Mouse (Mus musculus) kidney, embryonic 14.5 days (tissue): ENCODE results near the gene Duoxa1. TPM values are rescaled to one million over a fixed set of nuclear protein-coding genes. Genes with fewer than 3 reads are reported as not detected.

ENCODE experiments used
- ATAC-seq: fragments of 200-750 bp; cut with Nextera tagmentation; 2 replicates; pipeline ENCODE4 v1.8.0; 2017; ENCODE audit warnings: moderate number of reproducible peaks, mild to moderate bottlenecking, moderate TSS enrichment, moderate library complexity; ENCODE audit not compliant: low FRiP score, low TSS enrichment
- H3K27ac ChIP-seq: fragments of 300-500 bp; sonication (generic); 2 replicates; pipeline ENCODE4 v1.5.1; 2014; ENCODE audit warnings: low read depth, mild to moderate bottlenecking, low read length, moderate library complexity, mixed read lengths
- H3K27me3 ChIP-seq: fragments of 300-500 bp; sonication (generic); 2 replicates; pipeline ENCODE4 v1.6.1; 2014; ENCODE audit warnings: mild to moderate bottlenecking, low read length; ENCODE audit not compliant: control insufficient read depth, insufficient read depth
- H3K36me3 ChIP-seq: fragments of 300-500 bp; sonication (generic); 2 replicates; pipeline ENCODE4 v1.6.1; 2014; ENCODE audit warnings: low read length, mixed read lengths; ENCODE audit not compliant: control insufficient read depth, insufficient read depth
- H3K4me1 ChIP-seq: fragments of 300-500 bp; sonication (generic); 2 replicates; pipeline ENCODE4 v1.6.1; 2014; ENCODE audit warnings: low read length, mixed read lengths; ENCODE audit not compliant: control insufficient read depth, insufficient read depth
- H3K4me2 ChIP-seq: fragments of 300-500 bp; sonication (generic); replicated peaks from 2 replicates; pipeline ENCODE4 v1.6.1; 2014; ENCODE audit warnings: low read depth, mild to moderate bottlenecking, low read length
- H3K4me3 ChIP-seq: fragments of 300-500 bp; sonication (generic); 2 replicates; pipeline ENCODE4 v1.5.1; 2014; ENCODE audit warnings: mild to moderate bottlenecking, low read length
- H3K9ac ChIP-seq: fragments of 300-500 bp; sonication (generic); 2 replicates; pipeline ENCODE4 v1.6.1; 2014; ENCODE audit warnings: low read depth, mild to moderate bottlenecking, low read length, moderate library complexity
- H3K9me3 ChIP-seq: fragments of 300-500 bp; sonication (generic); 2 replicates; pipeline ENCODE4 v1.6.1; 2016; ENCODE audit warnings: low read length; ENCODE audit not compliant: control insufficient read depth
- WGBS: fragments of 180-500 bp; shearing (Covaris S2); extraction: QIAGEN DNeasy Blood & Tissue Kit; methylation state at CpG from one replicate; pipeline ENCODE4 v1.1.7; 2014; 5-methylcytosine and 5-hydroxymethylcytosine counted together
- polyA plus RNA-seq: library from polyadenylated mRNA; unstranded; fragments of >200 nt; fragmentation: Nextera tagmentation; extraction: Ambion mirVana; gene quantifications from 2 replicates; pipeline ENCODE4 v1.2.1, GENCODE M21; 2014

Duoxa1 gene
- polyA plus RNA-seq, 1 experiment from 2014 or later, result not detected

DNA sequence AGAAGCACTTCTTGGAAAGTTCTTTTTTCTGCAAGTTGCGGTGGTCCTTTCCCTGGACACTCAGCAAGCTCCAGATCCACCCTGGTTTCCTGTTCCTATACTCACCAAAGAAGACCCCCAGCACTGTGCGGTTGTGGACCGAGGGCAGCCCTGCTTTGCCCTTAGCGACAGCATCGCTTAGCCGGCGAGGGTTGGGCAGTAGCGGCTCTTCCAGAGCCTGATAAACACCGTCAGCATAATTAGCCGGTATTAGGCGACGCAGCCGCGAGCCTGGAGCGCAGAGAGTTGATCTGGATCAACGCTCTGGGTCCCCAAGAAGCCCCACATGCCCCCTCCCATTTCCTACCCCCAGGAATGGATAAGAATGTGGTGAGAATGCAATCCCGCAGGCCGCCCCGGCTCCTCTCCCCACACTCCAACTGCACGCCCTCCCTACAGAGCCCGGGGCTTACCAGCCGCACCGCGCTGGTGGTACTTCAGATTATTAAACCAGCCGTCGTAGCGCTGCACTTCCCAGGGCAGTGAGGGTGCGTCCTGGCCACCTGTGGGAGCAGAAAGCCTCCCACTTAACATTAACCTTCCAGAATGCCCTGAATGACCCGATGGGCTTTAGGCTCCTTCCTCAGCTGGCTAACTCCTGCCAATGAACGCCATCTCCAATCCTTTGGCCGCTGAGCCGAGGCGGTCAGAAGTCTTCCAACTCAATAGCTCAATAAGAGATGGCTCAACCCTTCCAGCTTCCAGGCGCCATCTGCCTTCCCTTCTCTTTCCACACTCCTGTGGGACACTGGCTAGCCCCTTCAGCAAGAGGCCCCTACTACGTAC is 16.0 kb downstream of the Duoxa1 start:
- Histone ChIP-seq H3K36me3 (no peaks in the 10 kb centered on the region), H3K9me3 (no peaks in the 10 kb centered on the region), H3K4me1 (peaks cover 19% of the 10 kb centered on the region), H3K4me3 (peak overlapping the region; percentile 10), H3K27ac (no peak overlapping the region), H3K27me3 (peaks cover 88% of the 10 kb centered on the region), H3K4me2 (no peak overlapping the region; the same call in 1 of the 2 replicates), H3K9ac (no peak overlapping the region)
- WGBS, result under 1% methylated on average over 35 of the region's 35 CpGs
- ATAC-seq, result no peak

DNA sequence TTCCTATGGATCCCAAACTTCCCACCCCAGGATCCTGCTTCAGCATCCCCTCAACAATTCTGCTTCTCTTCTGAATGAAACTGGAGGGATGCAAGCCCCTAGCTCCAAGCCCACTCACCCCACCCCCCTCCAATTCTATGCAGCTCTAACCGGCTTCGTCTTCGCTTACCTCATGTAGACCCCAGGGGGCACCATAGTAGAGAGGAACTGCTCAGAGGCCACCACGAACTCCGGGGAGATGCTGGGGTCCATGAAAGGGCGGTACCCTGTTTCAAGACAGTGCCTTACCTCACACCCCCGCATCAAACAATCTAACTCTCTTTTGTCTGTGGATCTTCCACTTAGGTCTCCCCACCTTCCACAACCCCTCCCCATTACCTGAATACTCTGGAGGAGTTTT is 18.6 kb downstream of the Duoxa1 start:
- H3K9me3 ChIP-seq, result no peaks in the 10 kb centered on the region
- H3K36me3 ChIP-seq, result no peaks in the 10 kb centered on the region
- 8% methylated on average over 7 of the region's 7 CpGs for WGBS
- H3K4me1 ChIP-seq, result 0 out of 2 replicates have a peak, but pooled peaks cover 12% of the 10 kb centered on the region
- no peak overlapping the region for H3K4me2 ChIP-seq
- H3K4me3 ChIP-seq, result no peak overlapping the region
- no peak for ATAC-seq
- no peak overlapping the region for H3K27ac ChIP-seq
- peaks cover 63% of the 10 kb centered on the region for H3K27me3 ChIP-seq
- H3K9ac ChIP-seq, result no peak overlapping the region

DNA sequence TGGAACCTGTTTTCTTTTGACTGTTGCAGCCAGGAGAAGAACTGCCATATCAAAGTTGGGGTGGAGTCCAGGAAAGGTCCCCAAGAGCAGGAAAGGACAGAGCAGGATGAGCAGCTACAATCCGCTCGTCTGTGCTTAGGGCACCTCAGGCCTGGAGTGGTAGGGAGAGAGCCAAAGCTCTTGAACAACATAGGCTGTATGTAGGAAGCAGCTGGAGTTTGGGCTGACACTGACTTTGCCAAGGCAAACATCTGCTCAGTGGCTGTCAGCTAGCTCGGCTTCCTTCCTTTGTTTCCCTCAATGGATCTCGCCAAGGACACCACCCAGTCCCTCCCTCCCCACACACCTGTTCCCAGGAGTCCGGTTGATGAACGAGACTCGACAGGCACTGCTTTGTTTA is 27.4 kb downstream of the Duoxa1 start:
- Histone ChIP-seq H3K9ac (no peak overlapping the region), H3K4me1 (no peaks in the 10 kb centered on the region), H3K36me3 (no peaks in the 10 kb centered on the region), H3K27me3 (no peaks in the 10 kb centered on the region), H3K4me3 (no peak overlapping the region), H3K4me2 (no peak overlapping the region), H3K27ac (no peak overlapping the region), H3K9me3 (no peaks in the 10 kb centered on the region)
- whole genome bisulfite sequencing, result 63% methylated on average over 7 of the region's 7 CpGs
- ATAC-seq, result no peak

DNA sequence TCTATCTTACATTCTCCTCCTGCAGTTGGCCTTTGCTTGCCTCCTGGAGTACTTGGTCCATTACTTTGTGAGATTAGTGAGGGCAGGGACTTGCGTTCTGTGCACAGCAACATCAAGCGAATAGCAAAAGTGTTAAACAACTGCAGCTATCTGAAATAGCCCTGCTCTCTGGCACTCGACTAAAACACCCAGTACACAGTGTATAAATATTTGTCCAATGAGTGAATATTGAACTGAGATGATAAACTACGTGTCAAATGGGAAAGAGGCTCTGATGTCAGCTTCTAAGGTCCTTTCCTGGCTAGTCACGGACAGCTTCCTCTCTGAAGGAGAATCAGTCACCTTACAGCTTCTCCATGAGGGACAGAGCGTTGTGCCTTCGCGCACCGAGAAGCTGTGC is 29.4 kb downstream of the Duoxa1 start:
- WGBS, result 85% methylated on average over 9 of the region's 9 CpGs
- Histone ChIP-seq H3K4me1 (no peaks in the 10 kb centered on the region), H3K9ac (no peak overlapping the region), H3K4me2 (no peak overlapping the region), H3K27me3 (no peaks in the 10 kb centered on the region), H3K4me3 (no peak overlapping the region), H3K36me3 (no peaks in the 10 kb centered on the region), H3K27ac (no peak overlapping the region), H3K9me3 (no peaks in the 10 kb centered on the region)
- ATAC-seq, result no peak

DNA sequence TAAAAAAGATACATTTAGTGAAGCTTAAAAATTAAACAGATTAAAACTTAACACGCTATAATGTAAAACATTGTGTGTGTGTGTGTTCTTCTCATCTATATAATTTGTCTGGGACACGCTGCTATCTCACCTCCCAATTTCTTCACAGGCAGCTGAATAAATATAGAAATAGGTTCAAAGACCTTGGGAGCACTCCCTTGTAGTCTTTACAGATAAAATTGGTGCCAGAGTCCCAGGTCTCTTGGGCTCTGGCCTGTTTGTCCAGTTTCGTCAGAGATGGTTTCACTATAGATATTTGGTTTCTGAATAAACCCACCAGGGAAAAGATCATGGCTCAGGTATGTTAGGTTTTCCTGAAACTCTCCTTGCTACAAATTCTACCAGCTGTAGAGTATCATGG is 34.8 kb downstream of the Duoxa1 start:
- H3K9ac ChIP-seq, result no peak overlapping the region
- no peak overlapping the region for H3K4me2 ChIP-seq

DNA sequence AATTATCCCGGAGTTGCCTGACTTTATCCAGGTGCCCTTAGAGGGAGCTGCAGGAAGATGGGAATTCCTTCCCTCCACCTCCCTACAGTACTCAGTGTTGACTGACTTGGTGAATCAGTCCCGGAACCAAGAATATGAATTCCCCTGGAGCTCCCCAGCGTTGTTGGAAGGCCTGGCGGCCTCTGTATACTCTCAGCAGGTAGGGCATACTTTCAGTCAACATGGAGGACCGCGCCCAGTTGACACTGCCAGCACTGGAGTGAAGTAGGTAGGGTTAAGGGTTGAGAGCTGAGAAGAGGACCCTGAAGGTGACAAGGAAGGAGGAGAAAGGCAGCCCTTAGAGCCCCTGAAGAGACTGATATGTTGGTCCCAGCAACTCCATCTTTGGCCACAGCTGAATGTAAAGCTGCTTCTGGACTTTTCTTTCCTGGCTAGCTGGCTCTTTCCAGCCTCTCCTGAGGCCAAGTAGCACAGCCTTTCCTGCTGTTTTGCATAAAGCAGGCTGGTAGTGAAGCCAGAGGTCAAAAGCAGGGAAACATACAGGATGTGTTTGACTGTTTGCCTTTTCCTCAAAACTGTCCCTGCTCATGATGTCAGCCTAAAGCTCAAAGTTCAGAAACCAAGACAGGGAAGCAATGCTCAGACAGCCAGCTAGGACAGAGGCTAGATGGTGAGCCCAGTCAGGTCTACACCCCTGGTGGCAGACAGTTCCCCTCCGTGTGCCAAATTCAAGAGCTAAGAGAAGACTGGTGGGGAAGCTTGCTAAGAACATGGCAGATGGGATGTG is 46.9 kb downstream of the Duoxa1 start:
- no peak overlapping the region for H3K27ac ChIP-seq
- 89% methylated on average over 7 of the region's 7 CpGs for WGBS

More for the DNA sequence above, 34.8 kb downstream of the Duoxa1 start:
- Histone ChIP-seq H3K27ac (no peak overlapping the region), H3K27me3 (no peaks in the 10 kb centered on the region), H3K4me1 (no peaks in the 10 kb centered on the region), H3K9me3 (no peaks in the 10 kb centered on the region), H3K4me3 (no peak overlapping the region), H3K36me3 (no peaks in the 10 kb centered on the region)
- no peak for ATAC-seq
- 81% methylated on average over 3 of the region's 3 CpGs for WGBS

DNA sequence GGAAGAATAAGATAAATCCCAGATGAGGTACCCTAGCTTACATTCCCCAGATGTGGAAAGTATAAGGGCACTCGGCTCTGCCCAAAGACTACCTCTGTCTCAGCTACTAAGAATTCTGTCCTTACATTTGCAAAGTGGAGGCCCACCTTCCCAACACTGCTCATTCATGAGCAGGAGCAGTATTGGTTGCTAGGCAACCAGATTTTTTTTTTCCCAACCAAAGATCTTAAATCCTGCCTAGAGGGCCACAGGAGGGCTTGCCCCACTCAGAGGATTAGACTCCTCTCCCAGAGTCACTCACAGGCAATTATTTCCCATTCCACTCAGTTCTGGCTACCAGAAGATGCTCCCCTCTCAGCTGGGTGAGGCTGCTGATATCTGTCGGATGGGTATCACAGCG is 48.8 kb downstream of the Duoxa1 start:
- H3K4me3 ChIP-seq, result no peak overlapping the region
- H3K27ac ChIP-seq, result no peak overlapping the region
- no peaks in the 10 kb centered on the region for H3K9me3 ChIP-seq
- 85% methylated on average over 3 of the region's 3 CpGs for WGBS
- no peaks in the 10 kb centered on the region for H3K4me1 ChIP-seq
- H3K36me3 ChIP-seq, result no peaks in the 10 kb centered on the region
- H3K27me3 ChIP-seq, result no peaks in the 10 kb centered on the region
- H3K4me2 ChIP-seq, result no peak overlapping the region
- no peak for ATAC-seq
- H3K9ac ChIP-seq, result no peak overlapping the region

More for the DNA sequence above, 46.9 kb downstream of the Duoxa1 start:
- H3K4me2 ChIP-seq, result no peak overlapping the region
- H3K27me3 ChIP-seq, result no peaks in the 10 kb centered on the region
- H3K9ac ChIP-seq, result no peak overlapping the region
- no peaks in the 10 kb centered on the region for H3K36me3 ChIP-seq
- no peak for ATAC-seq
- H3K9me3 ChIP-seq, result no peaks in the 10 kb centered on the region
- no peaks in the 10 kb centered on the region for H3K4me1 ChIP-seq
- H3K4me3 ChIP-seq, result no peak overlapping the region

DNA sequence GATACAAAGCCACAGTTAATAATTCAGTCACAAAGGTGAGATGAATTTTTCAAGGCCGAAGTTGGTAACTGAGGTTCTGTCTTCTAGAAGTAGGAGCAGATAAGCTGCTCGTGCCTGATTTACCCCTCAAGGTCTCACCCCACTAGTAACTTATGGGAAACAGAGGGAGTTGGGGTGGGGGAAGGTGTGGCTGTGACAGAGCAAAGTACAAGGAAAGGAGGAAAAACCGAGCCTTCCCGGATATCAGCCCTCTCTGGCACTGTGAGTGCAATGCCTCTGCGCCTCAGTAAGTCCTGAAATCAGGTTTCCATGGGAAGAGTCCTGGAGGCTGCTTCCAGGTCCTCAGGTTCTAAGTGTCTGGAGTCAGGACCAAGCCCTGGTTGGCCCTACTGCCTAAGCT is 52.8 kb downstream of the Duoxa1 start:
- no peak overlapping the region for H3K4me3 ChIP-seq
- no peaks in the 10 kb centered on the region for H3K4me1 ChIP-seq
- H3K36me3 ChIP-seq, result no peaks in the 10 kb centered on the region
- H3K27ac ChIP-seq, result no peak overlapping the region
- no peaks in the 10 kb centered on the region for H3K9me3 ChIP-seq
- no peak for ATAC-seq
- no peak overlapping the region for H3K4me2 ChIP-seq
- no peak overlapping the region for H3K9ac ChIP-seq
- no peaks in the 10 kb centered on the region for H3K27me3 ChIP-seq
- WGBS, result 90% methylated on average over 5 of the region's 5 CpGs

DNA sequence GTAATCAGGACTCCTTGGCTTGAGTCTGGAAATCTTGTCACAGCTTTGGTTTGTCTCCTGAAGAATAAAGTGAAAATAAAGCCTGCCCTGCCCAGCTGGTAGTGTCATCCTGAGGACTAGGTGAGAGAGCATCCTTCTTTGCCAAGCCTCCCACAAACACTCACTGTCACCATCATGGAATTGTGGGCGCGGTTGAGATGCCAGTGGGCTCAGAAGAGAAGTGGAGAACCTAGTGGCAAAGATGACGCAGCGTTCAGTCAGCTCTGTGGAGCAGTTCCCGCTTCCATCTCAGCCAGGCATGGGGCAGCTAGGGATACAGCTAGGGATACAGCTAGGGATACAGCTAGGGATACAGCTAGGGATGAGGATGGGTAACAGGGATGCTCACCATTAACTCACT is 57.5 kb downstream of the Duoxa1 start:
- H3K9ac ChIP-seq, result no peak overlapping the region
- no peak overlapping the region for H3K27ac ChIP-seq
- WGBS, result 94% methylated on average over 5 of the region's 5 CpGs
- no peaks in the 10 kb centered on the region for H3K4me1 ChIP-seq
- H3K4me2 ChIP-seq, result no peak overlapping the region
- no peaks in the 10 kb centered on the region for H3K36me3 ChIP-seq
- no peaks in the 10 kb centered on the region for H3K9me3 ChIP-seq
- no peak for ATAC-seq
- no peaks in the 10 kb centered on the region for H3K27me3 ChIP-seq
- no peak overlapping the region for H3K4me3 ChIP-seq
